Mouse (Mus musculus): ENCODE data around the gene Vps13d. TPM values are rescaled to one million over a fixed set of nuclear protein-coding genes. Genes with fewer than 3 reads are reported as not detected.

The Vps13d gene
- polyA plus RNA-seq, 1 experiment from 2014 or later, result 3.5 TPM

- no peak overlapping the region for H3K4me3 ChIP-seq (replicated peaks)
- no peaks in the 10 kb centered on the region for H3K4me1 ChIP-seq (replicated peaks)
- ATAC-seq (ENCODE audit: insufficient read depth), result no peak
- H3K27me3 ChIP-seq, result no peaks in the 10 kb centered on the region
- H3K36me3 ChIP-seq (replicated peaks), result peaks cover 92% of the 10 kb centered on the region
- H3K27ac ChIP-seq (replicated peaks), result no peak overlapping the region
- no peaks in the 10 kb centered on the region for H3K9me3 ChIP-seq (replicated peaks)
- H3K9ac ChIP-seq, result no peak overlapping the region
- no peak overlapping the region for H3K4me2 ChIP-seq
- WGBS (ENCODE audit: insufficient replicate concordance), result 41% methylated on average over 5 of the region's 5 CpGs
Observed at GRCm38 (mm10) chr4:145147006-145147961, 47.5 kb downstream of the Vps13d start.

- no peak overlapping the region for H3K4me3 ChIP-seq (replicated peaks)
- 48% methylated on average over 5 of the region's 5 CpGs for WGBS (ENCODE audit: insufficient replicate concordance)
- no peak for ATAC-seq (ENCODE audit: insufficient read depth)
Observed at GRCm38 (mm10) chr4:145143533-145143932, 51.3 kb downstream of the Vps13d start.

GRCm38 (mm10) chr4:145136705-145137104 lies 58.1 kb downstream of the Vps13d start:
- no peak overlapping the region for H3K4me3 ChIP-seq (replicated peaks)
- no peaks in the 10 kb centered on the region for H3K9me3 ChIP-seq (replicated peaks)
- no peak overlapping the region for H3K4me2 ChIP-seq
- no peak for ATAC-seq (ENCODE audit: insufficient read depth)
- 69% methylated on average over 1 of the region's 1 CpGs for WGBS (ENCODE audit: insufficient replicate concordance)
- H3K36me3 ChIP-seq (replicated peaks), result peaks cover 90% of the 10 kb centered on the region
- H3K4me1 ChIP-seq (replicated peaks), result no peaks in the 10 kb centered on the region
- no peak overlapping the region for H3K27ac ChIP-seq (replicated peaks)
- H3K9ac ChIP-seq, result no peak overlapping the region
- H3K27me3 ChIP-seq, result no peaks in the 10 kb centered on the region

More at GRCm38 (mm10) chr4:145143533-145143932, 51.3 kb downstream of the Vps13d start:
- Histone ChIP-seq H3K4me1 (replicated peaks) (no peaks in the 10 kb centered on the region), H3K4me2 (no peak overlapping the region), H3K27me3 (no peaks in the 10 kb centered on the region), H3K27ac (replicated peaks) (no peak overlapping the region), H3K9me3 (replicated peaks) (no peaks in the 10 kb centered on the region), H3K36me3 (replicated peaks) (peaks cover 92% of the 10 kb centered on the region), H3K9ac (no peak overlapping the region)

- Histone ChIP-seq H3K36me3 (replicated peaks) (peaks cover 90% of the 10 kb centered on the region), H3K27ac (replicated peaks) (no peak overlapping the region), H3K4me1 (replicated peaks) (no peaks in the 10 kb centered on the region), H3K4me3 (replicated peaks) (no peak overlapping the region), H3K27me3 (no peaks in the 10 kb centered on the region), H3K9ac (no peak overlapping the region), H3K9me3 (replicated peaks) (no peaks in the 10 kb centered on the region), H3K4me2 (no peak overlapping the region)
- no peak for ATAC-seq (ENCODE audit: insufficient read depth)
- 63% methylated on average over 4 of the region's 4 CpGs for whole genome bisulfite sequencing (ENCODE audit: insufficient replicate concordance)
Observed at GRCm38 (mm10) chr4:145135473-145135872, 59.3 kb downstream of the Vps13d start.

GRCm38 (mm10) chr4:145130772-145131171 lies 64.0 kb downstream of the Vps13d start:
- no peak for ATAC-seq (ENCODE audit: insufficient read depth)

GRCm38 (mm10) chr4:145129956-145130548 lies 64.8 kb downstream of the Vps13d start:
- no peaks in the 10 kb centered on the region for H3K27me3 ChIP-seq
- H3K36me3 ChIP-seq (replicated peaks), result peaks cover 90% of the 10 kb centered on the region
- no peak overlapping the region for H3K4me3 ChIP-seq (replicated peaks)
- no peaks in the 10 kb centered on the region for H3K9me3 ChIP-seq (replicated peaks)
- H3K4me1 ChIP-seq (replicated peaks), result no peaks in the 10 kb centered on the region
- H3K4me2 ChIP-seq, result no peak overlapping the region
- no peak for ATAC-seq (ENCODE audit: insufficient read depth)
- no peak overlapping the region for H3K9ac ChIP-seq
- no peak overlapping the region for H3K27ac ChIP-seq (replicated peaks)

More at GRCm38 (mm10) chr4:145130772-145131171, 64.0 kb downstream of the Vps13d start:
- WGBS (ENCODE audit: insufficient replicate concordance), result 86% methylated on average over 1 of the region's 1 CpGs
- Histone ChIP-seq H3K4me1 (replicated peaks) (no peaks in the 10 kb centered on the region), H3K4me3 (replicated peaks) (no peak overlapping the region), H3K4me2 (no peak overlapping the region), H3K27ac (replicated peaks) (no peak overlapping the region), H3K9ac (no peak overlapping the region), H3K9me3 (replicated peaks) (no peaks in the 10 kb centered on the region), H3K27me3 (no peaks in the 10 kb centered on the region), H3K36me3 (replicated peaks) (peaks cover 88% of the 10 kb centered on the region)

- Histone ChIP-seq H3K9me3 (replicated peaks) (no peaks in the 10 kb centered on the region), H3K9ac (no peak overlapping the region), H3K27ac (replicated peaks) (no peak overlapping the region), H3K4me2 (no peak overlapping the region), H3K4me3 (replicated peaks) (no peak overlapping the region), H3K36me3 (replicated peaks) (peaks cover 88% of the 10 kb centered on the region), H3K27me3 (no peaks in the 10 kb centered on the region), H3K4me1 (replicated peaks) (no peaks in the 10 kb centered on the region)
- ATAC-seq (ENCODE audit: insufficient read depth), result no peak
- WGBS (ENCODE audit: insufficient replicate concordance), result 83% methylated on average over 4 of the region's 4 CpGs
Observed at GRCm38 (mm10) chr4:145125463-145126220, 69.2 kb downstream of the Vps13d start.

GRCm38 (mm10) chr4:145124419-145124818 lies 70.4 kb downstream of the Vps13d start:
- H3K4me2 ChIP-seq, result no peak overlapping the region
- 69% methylated on average over 4 of the region's 4 CpGs for WGBS (ENCODE audit: insufficient replicate concordance)
- no peaks in the 10 kb centered on the region for H3K9me3 ChIP-seq (replicated peaks)
- no peak for ATAC-seq (ENCODE audit: insufficient read depth)
- peaks cover 85% of the 10 kb centered on the region for H3K36me3 ChIP-seq (replicated peaks)
- no peak overlapping the region for H3K9ac ChIP-seq
- H3K27ac ChIP-seq (replicated peaks), result no peak overlapping the region
- H3K27me3 ChIP-seq, result no peaks in the 10 kb centered on the region
- H3K4me3 ChIP-seq (replicated peaks), result no peak overlapping the region
- H3K4me1 ChIP-seq (replicated peaks), result no peaks in the 10 kb centered on the region

GRCm38 (mm10) chr4:145111641-145112040 lies 83.2 kb downstream of the Vps13d start:
- Histone ChIP-seq H3K4me3 (replicated peaks) (no peak overlapping the region), H3K9me3 (replicated peaks) (no peaks in the 10 kb centered on the region), H3K27me3 (no peaks in the 10 kb centered on the region), H3K4me2 (no peak overlapping the region), H3K4me1 (replicated peaks) (0 out of 2 replicates have a peak, but pooled peaks cover 2% of the 10 kb centered on the region), H3K27ac (replicated peaks) (no peak overlapping the region), H3K36me3 (replicated peaks) (peaks cover 79% of the 10 kb centered on the region), H3K9ac (no peak overlapping the region)
- 35% methylated on average over 4 of the region's 4 CpGs for WGBS (ENCODE audit: insufficient replicate concordance)
- no peak for ATAC-seq (ENCODE audit: insufficient read depth)

- no peaks in the 10 kb centered on the region for H3K27me3 ChIP-seq
- 0 out of 2 replicates have a peak, but pooled peaks cover 2% of the 10 kb centered on the region for H3K4me1 ChIP-seq (replicated peaks)
- H3K4me3 ChIP-seq (replicated peaks), result no peak overlapping the region
- H3K4me2 ChIP-seq, result no peak overlapping the region
- H3K27ac ChIP-seq (replicated peaks), result no peak overlapping the region
- 81% methylated on average over 6 of the region's 6 CpGs for WGBS (ENCODE audit: insufficient replicate concordance)
- H3K9ac ChIP-seq, result no peak overlapping the region
- peaks cover 80% of the 10 kb centered on the region for H3K36me3 ChIP-seq (replicated peaks)
- no peak for ATAC-seq (ENCODE audit: insufficient read depth)
- no peaks in the 10 kb centered on the region for H3K9me3 ChIP-seq (replicated peaks)
Observed at GRCm38 (mm10) chr4:145110736-145111135, 84.1 kb downstream of the Vps13d start.

GRCm38 (mm10) chr4:145106796-145107195 lies 88.0 kb downstream of the Vps13d start:
- no peak for ATAC-seq (ENCODE audit: insufficient read depth)
- Histone ChIP-seq H3K36me3 (replicated peaks) (peaks cover 81% of the 10 kb centered on the region), H3K9me3 (replicated peaks) (no peaks in the 10 kb centered on the region), H3K4me3 (replicated peaks) (no peak overlapping the region), H3K4me1 (replicated peaks) (no peaks in the 10 kb centered on the region), H3K9ac (no peak overlapping the region), H3K27ac (replicated peaks) (no peak overlapping the region), H3K27me3 (no peaks in the 10 kb centered on the region), H3K4me2 (no peak overlapping the region)
- 80% methylated on average over 6 of the region's 6 CpGs for WGBS (ENCODE audit: insufficient replicate concordance)

Data from liver, embryonic 15.5 days (tissue).